Mouse (Mus musculus) stomach, postnatal 0 days (tissue): ENCODE data around the gene AC129217.1. TPM values are rescaled to one million over a fixed set of nuclear protein-coding genes. Genes with fewer than 3 reads are reported as not detected.

ENCODE experiments used
- ATAC-seq: fragments of 200-750 bp; cut with Nextera tagmentation; 2 replicates; pipeline ENCODE4 v1.8.0; 2017; ENCODE audit not compliant: low FRiP score, low TSS enrichment
- DNase-seq: peaks from one replicate; pipeline ENCODE4 v3.0.0-alpha.2; 2016; ENCODE audit warnings: low spot score
- H3K27ac ChIP-seq: fragments of 300-500 bp; sonication (generic); replicated peaks from 2 replicates; pipeline ENCODE4 v1.5.1; 2014; ENCODE audit warnings: mild to moderate bottlenecking, control low read depth
- H3K27me3 ChIP-seq: fragments of 300-500 bp; sonication (generic); 2 replicates; pipeline ENCODE4 v1.6.1; 2014; ENCODE audit warnings: low read length; ENCODE audit not compliant: control insufficient read depth, insufficient read depth
- H3K36me3 ChIP-seq: fragments of 300-500 bp; sonication (generic); 2 replicates; pipeline ENCODE4 v1.6.1; 2014; ENCODE audit warnings: low read length, mixed read lengths; ENCODE audit not compliant: control insufficient read depth, insufficient read depth
- H3K4me1 ChIP-seq: fragments of 300-500 bp; sonication (generic); replicated peaks from 2 replicates; pipeline ENCODE4 v1.6.1; 2014; ENCODE audit warnings: antibody characterized with exemption; ENCODE audit not compliant: control insufficient read depth, insufficient read depth
- H3K4me2 ChIP-seq: fragments of 300-500 bp; sonication (generic); replicated peaks from 2 replicates; pipeline ENCODE4 v1.6.1; 2014; ENCODE audit warnings: low read depth, mild to moderate bottlenecking, control low read depth, moderate library complexity
- H3K4me3 ChIP-seq: fragments of 300-500 bp; sonication (generic); 2 replicates; pipeline ENCODE4 v1.5.1; 2014; ENCODE audit warnings: low read depth, low read length, control low read depth
- H3K9ac ChIP-seq: fragments of 300-500 bp; sonication (generic); 2 replicates; pipeline ENCODE4 v1.6.1; 2014; ENCODE audit warnings: mild to moderate bottlenecking, low read length, control low read depth, mixed read lengths
- H3K9me3 ChIP-seq: fragments of 300-500 bp; sonication (generic); 2 replicates; pipeline ENCODE4 v1.6.1; 2016; ENCODE audit warnings: low read length; ENCODE audit not compliant: control insufficient read depth
- CTCF ChIP-seq: IDR thresholded peaks from 2 replicates; pipeline ENCODE4 v1.5.1; 2016; ENCODE audit warnings: antibody characterized with exemption, low read depth, mild to moderate bottlenecking, moderate library complexity
- EP300 ChIP-seq: optimal IDR thresholded peaks from 2 replicates; pipeline ENCODE3; 2016; ENCODE audit warnings: antibody characterized with exemption
- WGBS: fragments of 180-500 bp; shearing (Covaris S2); extraction: QIAGEN DNeasy Blood & Tissue Kit; methylation state at CpG from one replicate; pipeline ENCODE4 v1.1.7; 2014; 5-methylcytosine and 5-hydroxymethylcytosine counted together
- polyA plus RNA-seq: library from polyadenylated mRNA; unstranded; fragments of >200 nt; fragmentation: Nextera tagmentation; extraction: Ambion mirVana; gene quantifications from 2 replicates; pipeline ENCODE4 v1.2.1, GENCODE M21; 2015

Gene AC129217.1
- polyA plus RNA-seq, 1 experiment from 2014 or later, result not detected

DNA sequence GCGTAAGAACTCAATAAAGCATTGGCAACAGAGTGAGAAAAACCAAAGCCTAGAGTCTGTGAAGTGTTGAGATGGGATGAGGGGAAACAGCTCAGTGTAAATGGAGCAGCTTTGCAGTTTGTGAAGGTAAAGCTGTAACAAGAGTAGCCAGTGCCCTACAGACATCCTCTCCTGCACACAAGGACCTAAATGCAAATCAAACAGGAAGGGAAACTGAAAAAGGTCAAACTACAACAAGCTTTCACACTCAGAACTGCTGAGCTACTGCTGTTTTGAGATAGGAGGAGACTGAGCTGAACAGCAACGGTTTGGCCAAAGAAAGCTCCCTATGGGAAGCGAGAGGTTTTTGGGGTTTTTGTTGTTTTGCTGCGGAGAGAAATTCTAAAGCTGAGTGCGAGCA is 22.8 kb upstream of the AC129217.1 start:
- H3K4me3 ChIP-seq, result no peak overlapping the region
- DNase-seq (no peak), ATAC-seq (no peak)
- no peaks in the 10 kb centered on the region for H3K27me3 ChIP-seq
- no peak overlapping the region for H3K27ac ChIP-seq
- 89% methylated on average over 5 of the region's 5 CpGs for WGBS
- H3K36me3 ChIP-seq, result 0 out of 2 replicates have a peak, but pooled peaks cover 4% of the 10 kb centered on the region
- no peaks in the 10 kb centered on the region for H3K9me3 ChIP-seq
- H3K4me2 ChIP-seq, result no peak overlapping the region
- no peak overlapping the region for H3K9ac ChIP-seq
- H3K4me1 ChIP-seq, result 0 out of 2 replicates have a peak, but pooled peaks cover 3% of the 10 kb centered on the region
- TF ChIP-seq CTCF (no peak), EP300 (no peak)

- H3K4me1 ChIP-seq, result no peaks in the 10 kb centered on the region
- DNase-seq (no peak), ATAC-seq (no peak)
- no peak overlapping the region for H3K4me2 ChIP-seq
- 63% methylated on average over 11 of the region's 11 CpGs for WGBS
- H3K27ac ChIP-seq, result no peak overlapping the region
- TF ChIP-seq EP300 (no peak), CTCF (peak; percentile 64)
- H3K36me3 ChIP-seq, result peaks cover 6% of the 10 kb centered on the region; the same call in 1 of the 2 replicates
- no peak overlapping the region for H3K9ac ChIP-seq
- no peaks in the 10 kb centered on the region for H3K9me3 ChIP-seq
- H3K27me3 ChIP-seq, result no peaks in the 10 kb centered on the region
- H3K4me3 ChIP-seq, result no peak overlapping the region
These were observed 13.8 kb upstream of the AC129217.1 start for GRCm38 (mm10) chr19:8815812-8816211.

- H3K4me2 ChIP-seq, result no peak overlapping the region
- no peaks in the 10 kb centered on the region for H3K9me3 ChIP-seq
- peaks cover 6% of the 10 kb centered on the region; the same call in 1 of the 2 replicates for H3K36me3 ChIP-seq
- peak overlapping the region; percentile 18; the same call in 1 of the 2 replicates for H3K9ac ChIP-seq
- DNase-seq (no peak), ATAC-seq (no peak)
- no peak overlapping the region for H3K4me3 ChIP-seq
- TF ChIP-seq EP300 (no peak), CTCF (no peak)
- H3K27me3 ChIP-seq, result no peaks in the 10 kb centered on the region
- H3K4me1 ChIP-seq, result no peaks in the 10 kb centered on the region
- no peak overlapping the region for H3K27ac ChIP-seq
- WGBS, result 65% methylated on average over 3 of the region's 3 CpGs
These were observed 12.6 kb upstream of the AC129217.1 start for GRCm38 (mm10) chr19:8817001-8817400.

GRCm38 (mm10) chr19:8818301-8818798 is 11.2 kb upstream of the AC129217.1 start:
- DNase-seq (no peak), ATAC-seq (no peak)
- 12% methylated on average over 14 of the region's 14 CpGs for WGBS
- Histone ChIP-seq H3K27me3 (no peaks in the 10 kb centered on the region), H3K9me3 (no peaks in the 10 kb centered on the region), H3K27ac (peak overlapping the region; percentile 91), H3K9ac (peak overlapping the region; percentile 57), H3K36me3 (peaks cover 8% of the 10 kb centered on the region), H3K4me1 (no peaks in the 10 kb centered on the region), H3K4me3 (peak overlapping the region; percentile 43), H3K4me2 (peak overlapping the region; percentile 68)
- TF ChIP-seq EP300 (no peak), CTCF (no peak)

- peak; percentile 59 for TF ChIP-seq EP300
- no peak for TF ChIP-seq CTCF
- Histone ChIP-seq H3K36me3 (peaks cover 14% of the 10 kb centered on the region), H3K27me3 (no peaks in the 10 kb centered on the region), H3K4me3 (peak within 1 kb of the TSS; percentile 99), H3K4me1 (no peaks in the 10 kb centered on the region), H3K27ac (peak within 1 kb of the TSS; percentile 99), H3K9me3 (no peaks in the 10 kb centered on the region), H3K9ac (peak within 1 kb of the TSS; percentile 96), H3K4me2 (peak within 1 kb of the TSS; percentile 74)
- DNase-seq, result peak; percentile 97
- peak; percentile 91 for ATAC-seq
- under 1% methylated on average over 33 of the region's 33 CpGs for WGBS
These were observed 10.6 kb upstream of the AC129217.1 start, which contains the start of gene Ttc9c for GRCm38 (mm10) chr19:8818801-8819595. Gene Ttc9c, minus strand, starts transcription at chr19:8819333.
